Mouse (Mus musculus): ENCODE measurements around the gene 1700029P11Rik. TPM values are rescaled to one million over a fixed set of nuclear protein-coding genes. Genes with fewer than 3 reads are reported as not detected.

1700029P11Rik gene
- polyA plus RNA-seq, 1 experiment, result not detected

GRCm38 (mm10) chr15:81949476-81950131 lies 30.7 kb upstream of the 1700029P11Rik start:
- no peaks in the 10 kb centered on the region for H3K27me3 ChIP-seq (ENCODE audit: control insufficient read depth, insufficient read depth, low read length)
- no peak overlapping the region for H3K27ac ChIP-seq (ENCODE audit: insufficient read depth, low read depth, low read length)
- no peak overlapping the region for H3K4me3 ChIP-seq (ENCODE audit: low read depth, low read length)
- H3K36me3 ChIP-seq (ENCODE audit: control insufficient read depth, insufficient read depth, low read length), result peaks cover 1% of the 10 kb centered on the region; the same call in 1 of the 2 replicates
- 53% methylated on average over 11 of the region's 11 CpGs for WGBS
- H3K4me1 ChIP-seq (ENCODE audit: control insufficient read depth, insufficient read depth, insufficient read length, low read length), result peaks cover 14% of the 10 kb centered on the region
- TF ChIP-seq POLR2A (IDR thresholded peaks at IDR 0.05; ENCODE audit: low read depth, low read length), result no peak
- no peak for TF ChIP-seq CTCF (IDR thresholded peaks at IDR 0.05; ENCODE audit: extremely low read depth, insufficient read length, insufficient replicate concordance, low read depth, low read length)

- no peak for TF ChIP-seq CTCF (IDR thresholded peaks at IDR 0.05; ENCODE audit: extremely low read depth, insufficient read length, insufficient replicate concordance, low read depth, low read length)
- TF ChIP-seq POLR2A (IDR thresholded peaks at IDR 0.05; ENCODE audit: low read depth, low read length), result no peak
- H3K27ac ChIP-seq (ENCODE audit: insufficient read depth, low read depth, low read length), result no peak overlapping the region
- no peak overlapping the region for H3K4me3 ChIP-seq (ENCODE audit: low read depth, low read length)
- H3K27me3 ChIP-seq (ENCODE audit: control insufficient read depth, insufficient read depth, low read length), result no peaks in the 10 kb centered on the region
- WGBS, result 91% methylated on average over 5 of the region's 5 CpGs
- peaks cover 4% of the 10 kb centered on the region; the same call in 1 of the 2 replicates for H3K36me3 ChIP-seq (ENCODE audit: control insufficient read depth, insufficient read depth, low read length)
- peaks cover 15% of the 10 kb centered on the region for H3K4me1 ChIP-seq (ENCODE audit: control insufficient read depth, insufficient read depth, insufficient read length, low read length)
These were observed 29.6 kb upstream of the 1700029P11Rik start for GRCm38 (mm10) chr15:81950716-81951115.

- H3K36me3 ChIP-seq (ENCODE audit: control insufficient read depth, insufficient read depth, low read length), result peaks cover 4% of the 10 kb centered on the region; the same call in 1 of the 2 replicates
- no peak overlapping the region for H3K27ac ChIP-seq (ENCODE audit: insufficient read depth, low read depth, low read length)
- TF ChIP-seq POLR2A (IDR thresholded peaks at IDR 0.05; ENCODE audit: low read depth, low read length), result no peak
- TF ChIP-seq CTCF (IDR thresholded peaks at IDR 0.05; ENCODE audit: extremely low read depth, insufficient read length, insufficient replicate concordance, low read depth, low read length), result no peak
- WGBS, result 89% methylated on average over 9 of the region's 9 CpGs
- H3K4me3 ChIP-seq (ENCODE audit: low read depth, low read length), result no peak overlapping the region
- peaks cover 15% of the 10 kb centered on the region for H3K4me1 ChIP-seq (ENCODE audit: control insufficient read depth, insufficient read depth, insufficient read length, low read length)
- H3K27me3 ChIP-seq (ENCODE audit: control insufficient read depth, insufficient read depth, low read length), result no peaks in the 10 kb centered on the region
These were observed 29.2 kb upstream of the 1700029P11Rik start for GRCm38 (mm10) chr15:81951159-81951558.

- WGBS, result 88% methylated on average over 4 of the region's 4 CpGs
- H3K4me3 ChIP-seq (ENCODE audit: low read depth, low read length), result no peak overlapping the region
- peaks cover 4% of the 10 kb centered on the region; the same call in 1 of the 2 replicates for H3K36me3 ChIP-seq (ENCODE audit: control insufficient read depth, insufficient read depth, low read length)
- peaks cover 15% of the 10 kb centered on the region for H3K4me1 ChIP-seq (ENCODE audit: control insufficient read depth, insufficient read depth, insufficient read length, low read length)
- H3K27ac ChIP-seq (ENCODE audit: insufficient read depth, low read depth, low read length), result no peak overlapping the region
- TF ChIP-seq POLR2A (IDR thresholded peaks at IDR 0.05; ENCODE audit: low read depth, low read length), result no peak
- TF ChIP-seq CTCF (IDR thresholded peaks at IDR 0.05; ENCODE audit: extremely low read depth, insufficient read length, insufficient replicate concordance, low read depth, low read length), result no peak
- no peaks in the 10 kb centered on the region for H3K27me3 ChIP-seq (ENCODE audit: control insufficient read depth, insufficient read depth, low read length)
These were observed 28.0 kb upstream of the 1700029P11Rik start for GRCm38 (mm10) chr15:81952310-81952709.

DNA sequence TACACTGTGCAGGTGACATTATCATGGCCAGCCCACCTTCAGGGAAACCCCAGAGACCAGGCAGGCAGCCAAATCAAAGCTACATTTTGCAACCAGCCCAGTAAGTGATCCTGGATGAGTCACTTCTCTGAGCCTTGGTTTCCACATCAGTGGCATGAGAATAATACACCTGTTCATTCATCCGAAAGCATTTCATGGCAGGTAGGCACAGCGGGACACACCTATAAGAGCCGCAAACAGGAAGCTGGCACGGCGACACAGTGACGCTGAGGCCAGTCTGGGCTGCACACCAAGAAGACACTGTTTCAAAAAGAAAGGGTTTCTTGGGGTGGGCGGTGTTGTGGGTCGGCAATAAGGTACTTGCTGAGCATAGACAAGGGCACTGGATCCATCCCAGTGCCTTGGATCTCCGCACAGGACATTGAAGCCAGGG lies 26.2 kb upstream of the 1700029P11Rik start:
- WGBS, result 60% methylated on average over 9 of the region's 9 CpGs
- no peak overlapping the region for H3K27ac ChIP-seq (ENCODE audit: insufficient read depth, low read depth, low read length)
- H3K36me3 ChIP-seq (ENCODE audit: control insufficient read depth, insufficient read depth, low read length), result peaks cover 4% of the 10 kb centered on the region; the same call in 1 of the 2 replicates
- no peak overlapping the region for H3K4me3 ChIP-seq (ENCODE audit: low read depth, low read length)
- H3K27me3 ChIP-seq (ENCODE audit: control insufficient read depth, insufficient read depth, low read length), result no peaks in the 10 kb centered on the region
- TF ChIP-seq POLR2A (IDR thresholded peaks at IDR 0.05; ENCODE audit: low read depth, low read length) (no peak), CTCF (IDR thresholded peaks at IDR 0.05; ENCODE audit: extremely low read depth, insufficient read length, insufficient replicate concordance, low read depth, low read length) (no peak)
- H3K4me1 ChIP-seq (ENCODE audit: control insufficient read depth, insufficient read depth, insufficient read length, low read length), result peaks cover 13% of the 10 kb centered on the region

GRCm38 (mm10) chr15:81954716-81955115 lies 25.6 kb upstream of the 1700029P11Rik start:
- 89% methylated on average over 6 of the region's 6 CpGs for WGBS
- H3K4me3 ChIP-seq (ENCODE audit: low read depth, low read length), result no peak overlapping the region
- H3K27me3 ChIP-seq (ENCODE audit: control insufficient read depth, insufficient read depth, low read length), result no peaks in the 10 kb centered on the region
- H3K36me3 ChIP-seq (ENCODE audit: control insufficient read depth, insufficient read depth, low read length), result peaks cover 4% of the 10 kb centered on the region; the same call in 1 of the 2 replicates
- peaks cover 9% of the 10 kb centered on the region for H3K4me1 ChIP-seq (ENCODE audit: control insufficient read depth, insufficient read depth, insufficient read length, low read length)
- TF ChIP-seq POLR2A (IDR thresholded peaks at IDR 0.05; ENCODE audit: low read depth, low read length), result no peak
- no peak for TF ChIP-seq CTCF (IDR thresholded peaks at IDR 0.05; ENCODE audit: extremely low read depth, insufficient read length, insufficient replicate concordance, low read depth, low read length)
- no peak overlapping the region for H3K27ac ChIP-seq (ENCODE audit: insufficient read depth, low read depth, low read length)

GRCm38 (mm10) chr15:81955414-81955813 lies 24.9 kb upstream of the 1700029P11Rik start:
- 97% methylated on average over 15 of the region's 15 CpGs for WGBS
- Histone ChIP-seq H3K4me3 (ENCODE audit: low read depth, low read length) (no peak overlapping the region), H3K36me3 (ENCODE audit: control insufficient read depth, insufficient read depth, low read length) (0 out of 2 replicates have a peak, but pooled peaks cover 4% of the 10 kb centered on the region), H3K27ac (ENCODE audit: insufficient read depth, low read depth, low read length) (no peak overlapping the region), H3K4me1 (ENCODE audit: control insufficient read depth, insufficient read depth, insufficient read length, low read length) (peaks cover 3% of the 10 kb centered on the region; the same call in 1 of the 2 replicates), H3K27me3 (ENCODE audit: control insufficient read depth, insufficient read depth, low read length) (no peaks in the 10 kb centered on the region)
- no peak for TF ChIP-seq POLR2A (IDR thresholded peaks at IDR 0.05; ENCODE audit: low read depth, low read length)
- TF ChIP-seq CTCF (IDR thresholded peaks at IDR 0.05; ENCODE audit: extremely low read depth, insufficient read length, insufficient replicate concordance, low read depth, low read length), result no peak

Data from small intestine, adult 2 months (tissue).